Mouse (Mus musculus) urinary bladder, postnatal 14 days (tissue): ENCODE data around the gene Pif1.

Source experiments
- DNase-seq: peaks from one replicate; pipeline ENCODE4 v3.0.0; 2021; ENCODE audit warnings: low spot score

Pif1 gene

GRCm38 (mm10) chr9:65561016-65561415 is 25.9 kb upstream of the Pif1 start:
- DNase-seq = no peak

DNA sequence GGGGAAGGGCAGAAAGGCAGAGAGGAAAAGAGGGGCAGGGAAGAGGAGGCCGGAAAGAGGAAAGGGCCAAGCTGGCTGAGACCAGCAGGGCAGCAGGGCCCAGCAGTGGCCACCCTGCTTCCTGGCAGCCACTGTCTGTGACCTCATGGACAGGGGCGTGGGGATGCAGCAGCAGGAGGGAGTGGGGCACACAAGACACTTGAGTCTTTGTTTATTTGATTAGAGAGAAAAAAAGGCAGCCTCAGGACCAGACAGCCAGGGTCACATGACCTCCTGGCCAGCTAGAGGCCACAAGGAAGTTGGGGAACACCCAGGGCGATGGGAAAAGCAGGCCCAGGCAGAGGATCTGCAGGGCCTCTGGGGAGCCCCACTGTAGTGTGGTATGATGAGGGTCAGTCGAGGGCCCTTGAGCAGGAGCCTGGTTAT is 24.9 kb upstream of the Pif1 start:
- peak; percentile 52 for DNase-seq

GRCm38 (mm10) chr9:65563073-65563472 is 23.9 kb upstream of the Pif1 start:
- DNase-seq = no peak

- no peak for DNase-seq
These were observed 22.3 kb upstream of the Pif1 start for GRCm38 (mm10) chr9:65564698-65565097.

DNA sequence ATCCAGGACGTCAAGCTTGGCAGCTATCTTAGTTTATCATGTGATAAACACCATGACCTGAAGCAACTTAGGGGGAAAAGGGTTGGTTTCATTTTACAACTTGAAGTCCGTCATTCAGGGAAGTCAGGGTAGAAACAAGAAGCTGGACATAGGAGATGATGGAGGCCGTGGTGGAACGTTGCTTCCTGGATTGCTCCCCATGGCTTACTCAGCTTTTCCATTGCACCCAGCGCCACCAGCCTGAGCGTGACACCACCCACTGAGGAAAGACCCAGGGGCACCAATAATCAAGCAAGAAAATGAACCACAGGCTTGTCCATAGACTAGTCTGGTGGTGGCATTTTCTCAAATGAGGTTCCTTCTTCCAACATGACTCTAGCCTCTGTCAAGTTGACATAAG is 18.2 kb upstream of the Pif1 start:
- DNase-seq = no peak

DNA sequence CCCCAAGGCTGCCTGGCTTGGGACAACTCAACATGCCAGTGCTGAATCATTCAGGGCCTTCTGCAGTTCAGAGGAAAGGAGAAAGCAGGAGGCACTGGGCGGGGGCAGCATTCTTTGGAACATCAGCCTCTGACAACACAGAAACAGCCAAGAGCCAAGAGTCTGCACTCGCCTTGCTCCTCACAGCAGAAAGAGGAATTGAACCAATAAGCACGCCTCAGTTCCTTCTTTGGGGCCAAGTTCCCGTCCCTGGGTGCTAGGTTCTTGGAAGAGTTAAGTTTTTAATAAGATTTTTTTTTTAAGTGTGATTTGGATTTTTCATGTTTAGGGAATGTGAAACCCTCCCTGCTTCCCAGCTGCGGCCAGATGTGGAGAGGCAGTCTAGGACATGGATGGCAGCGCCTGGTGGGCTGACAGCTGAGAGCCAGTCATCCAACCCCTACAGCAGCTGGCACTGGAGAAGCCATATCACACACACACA is 17.4 kb upstream of the Pif1 start:
- peak; percentile 70 for DNase-seq

GRCm38 (mm10) chr9:65572837-65573236 is 14.1 kb upstream of the Pif1 start:
- DNase-seq = no peak

GRCm38 (mm10) chr9:65574513-65575392 is 12.2 kb upstream of the Pif1 start:
- no peak for DNase-seq

GRCm38 (mm10) chr9:65575393-65576196 is 11.4 kb upstream of the Pif1 start:
- DNase-seq = no peak

DNA sequence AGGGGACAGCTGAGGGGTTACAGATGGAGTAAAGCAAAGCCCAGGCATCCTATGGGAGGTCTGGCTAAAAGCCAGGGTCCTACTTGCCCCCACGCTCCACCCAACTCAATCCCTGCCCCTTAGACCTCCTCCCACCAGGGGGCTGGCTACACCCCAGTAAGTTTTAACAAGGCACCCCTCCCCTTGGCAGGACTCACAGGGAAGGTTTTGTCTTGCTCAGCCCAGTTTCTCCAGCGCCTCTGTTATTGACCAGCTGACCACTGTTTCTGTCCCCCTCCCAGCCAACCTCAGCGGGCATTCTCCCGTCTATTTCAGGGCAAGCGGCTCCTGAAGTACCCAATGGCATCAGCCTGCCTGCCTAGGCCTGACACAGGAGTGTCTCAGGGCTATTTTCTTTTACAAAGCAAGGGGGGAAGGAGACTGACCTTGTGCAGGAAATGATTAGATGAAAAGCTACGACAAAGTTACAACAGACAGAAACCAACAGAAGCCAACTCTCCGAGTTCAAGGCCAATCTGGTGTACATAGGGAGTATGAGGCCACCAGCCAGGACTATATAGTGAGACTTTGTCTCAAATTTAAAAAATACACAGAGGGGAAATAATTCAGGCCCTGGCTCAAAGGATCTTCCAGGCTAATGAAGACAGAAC is 10.0 kb upstream of the Pif1 start:
- DNase-seq = peak; percentile 74

GRCm38 (mm10) chr9:65577511-65578196 is 9.3 kb upstream of the Pif1 start:
- DNase-seq = no peak

- DNase-seq = no peak
These were observed 8.1 kb upstream of the Pif1 start for GRCm38 (mm10) chr9:65578801-65579249.

DNA sequence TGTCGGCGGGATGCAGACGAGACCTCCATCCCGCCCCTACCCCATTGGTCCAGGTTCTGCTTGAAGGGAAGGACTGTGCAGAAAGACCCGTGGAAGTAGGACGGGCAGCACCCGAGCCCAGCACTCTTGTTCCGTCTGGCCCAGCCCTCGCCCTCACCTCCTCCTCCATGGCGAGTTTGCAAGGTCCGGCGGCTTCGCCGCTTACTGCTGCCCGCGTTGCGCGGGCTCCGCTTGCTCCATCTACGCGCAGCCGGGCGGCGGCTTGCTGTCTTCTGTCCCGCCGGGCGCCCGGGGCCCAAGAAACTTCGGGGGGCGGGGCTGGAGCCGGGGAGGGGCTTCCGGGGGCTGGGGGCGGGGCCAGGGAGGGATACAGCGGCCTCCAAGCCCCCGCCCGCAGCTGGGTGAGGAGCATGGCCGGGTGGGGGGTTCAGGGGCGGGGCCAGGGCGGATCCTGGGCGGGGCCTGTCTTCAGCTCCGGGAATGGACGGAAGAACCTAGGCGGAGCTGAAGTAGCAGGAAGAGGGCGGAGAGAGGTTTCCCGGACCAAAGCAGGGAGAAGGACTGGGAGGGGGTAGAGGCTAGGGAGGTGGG is 7.1 kb upstream of the Pif1 start, which contains the start of gene Plekho2:
Gene Plekho2, minus strand, starts transcription at position 260 of the 591 bp plus-strand sequence.
- peak; percentile 92 for DNase-seq

- DNase-seq = peak; percentile 92
These were observed 6.3 kb upstream of the Pif1 start for GRCm38 (mm10) chr9:65580401-65581256.

DNA sequence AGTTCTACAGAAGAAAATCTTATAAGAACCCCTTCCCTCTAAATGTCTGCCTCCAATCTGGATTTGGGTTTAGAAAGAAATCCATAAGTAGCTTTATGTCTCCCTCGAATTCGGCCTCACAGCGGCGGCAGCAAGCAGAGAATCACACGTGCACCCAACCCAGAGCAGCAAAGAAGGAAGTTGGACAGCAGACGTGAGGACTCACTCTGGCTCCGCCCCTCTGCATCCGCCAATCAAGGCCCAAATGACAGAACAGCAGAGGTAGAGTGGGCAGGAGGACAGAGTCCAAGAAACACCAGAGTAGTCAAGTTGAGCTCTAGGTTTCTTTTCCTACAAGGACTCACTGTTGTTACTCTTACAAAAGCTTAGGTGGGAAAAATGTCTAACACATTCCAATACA is 3.9 kb upstream of the Pif1 start:
- DNase-seq = no peak

DNA sequence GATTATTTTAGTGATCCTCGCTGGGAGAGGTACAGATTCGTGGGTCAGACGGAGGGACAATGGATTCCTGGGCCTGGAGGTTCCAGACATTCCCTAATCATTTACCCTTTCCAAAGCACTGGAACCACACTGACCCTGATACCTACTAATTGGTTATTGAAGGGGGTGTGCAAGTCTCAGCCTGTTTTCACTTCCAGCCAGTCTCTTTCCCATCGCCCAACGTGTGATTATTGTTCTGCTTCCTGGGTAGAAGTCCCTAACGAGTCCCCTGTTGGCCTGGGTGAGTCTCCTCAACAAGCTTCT is 261 bp downstream of the Pif1 start:
- DNase-seq = no peak

DNA sequence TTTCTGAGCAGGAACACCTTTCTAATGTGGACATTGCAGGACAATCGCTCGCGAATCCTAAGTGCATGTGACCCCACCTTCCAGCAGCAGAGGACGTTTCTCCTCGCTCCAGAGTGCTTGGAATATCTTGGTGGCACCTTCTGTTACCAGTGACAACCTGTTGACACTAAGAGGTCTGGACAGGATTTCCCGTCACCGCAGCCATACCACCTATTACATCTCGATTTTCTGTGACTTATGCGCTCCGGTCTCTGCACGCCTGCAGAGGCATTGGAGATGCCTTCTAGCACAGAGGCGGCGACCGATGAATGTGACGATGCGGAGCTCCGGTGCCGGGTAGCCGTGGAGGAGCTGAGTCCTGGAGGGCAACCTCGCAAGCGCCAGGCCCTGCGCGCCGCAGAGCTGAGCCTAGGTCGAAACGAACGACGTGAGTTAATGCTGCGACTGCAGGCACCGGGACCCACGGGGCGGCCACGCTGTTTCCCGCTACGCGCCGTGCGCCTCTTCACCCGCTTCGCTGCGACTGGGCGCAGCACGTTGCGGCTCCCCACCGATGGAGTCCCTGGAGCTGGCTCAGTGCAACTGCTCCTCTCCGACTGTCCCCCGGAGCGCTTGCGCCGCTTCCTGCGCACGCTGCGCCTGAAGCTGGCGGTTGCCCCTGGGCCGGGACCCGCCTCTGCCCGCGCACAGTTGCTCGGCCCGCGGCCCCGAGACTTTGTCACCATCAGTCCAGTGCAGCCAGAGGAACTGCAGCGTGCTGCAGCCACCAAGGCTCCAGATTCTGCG is 806 bp downstream of the Pif1 start:
- DNase-seq = no peak

GRCm38 (mm10) chr9:65589091-65589490 is 2.1 kb downstream of the Pif1 start:
- no peak for DNase-seq

DNA sequence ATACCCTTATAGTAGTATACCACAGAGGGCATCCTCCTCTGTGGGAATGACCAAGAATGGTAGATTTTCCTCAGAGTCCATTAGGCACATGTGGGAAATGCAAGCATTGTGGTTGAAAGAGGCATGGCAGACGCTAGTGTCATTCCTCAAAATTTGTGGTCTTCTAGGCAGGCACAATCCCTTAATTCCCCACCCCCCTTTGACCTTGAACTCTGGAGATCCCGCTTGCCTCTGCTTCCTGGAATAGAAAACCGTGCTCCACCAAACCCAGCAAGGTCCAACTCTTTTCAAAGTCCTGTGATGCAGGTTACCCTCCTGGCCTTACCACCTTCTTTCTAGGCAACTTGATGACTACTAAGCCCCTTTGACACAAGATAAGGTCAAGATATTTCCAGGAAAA is 5.8 kb downstream of the Pif1 start:
- no peak for DNase-seq

DNA sequence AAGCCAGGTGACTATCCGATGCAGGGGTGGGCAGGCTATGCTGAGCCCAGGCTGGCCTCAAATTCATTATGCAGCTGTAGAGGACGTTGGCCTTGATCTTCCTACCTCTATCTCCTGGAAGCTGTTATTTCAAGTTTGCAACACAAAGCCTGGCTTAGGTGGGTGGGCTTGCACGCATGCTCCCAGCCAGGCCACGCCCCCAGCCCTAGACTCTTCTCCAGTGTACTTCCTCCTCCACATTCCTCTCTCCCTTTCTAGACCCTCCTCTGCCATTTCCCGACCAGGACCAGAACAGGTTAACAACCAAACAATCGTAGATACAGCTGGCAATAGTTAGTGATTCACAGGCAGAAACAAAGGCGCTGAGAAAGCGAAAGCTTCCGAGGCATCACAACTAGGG is 6.6 kb downstream of the Pif1 start:
- no peak for DNase-seq
